Mouse (Mus musculus) limb, embryonic 13.5 days (tissue): ENCODE measurements around the gene Lpp. TPM values are rescaled to one million over a fixed set of nuclear protein-coding genes. Genes with fewer than 3 reads are reported as not detected.
"Not testable (repeated sequence)": the region's sequence is repeated elsewhere in the genome, so short reads cannot be mapped to it uniquely, and the experiment has no call there.

Experiments
- ATAC-seq: fragments of 200-750 bp; cut with Nextera tagmentation; 2 replicates; pipeline ENCODE4 v1.8.0; 2017; ENCODE audit warnings: low read depth, moderate number of reproducible peaks, moderate TSS enrichment; ENCODE audit not compliant: low FRiP score
- H3K27ac ChIP-seq: fragments of 300-500 bp; sonication (generic); 2 replicates; pipeline ENCODE4 v1.5.1; 2015; ENCODE audit warnings: inconsistent platforms, mild to moderate bottlenecking, moderate library complexity
- H3K27me3 ChIP-seq: fragments of 300-500 bp; sonication (generic); 2 replicates; pipeline ENCODE4 v1.6.1; 2015; ENCODE audit warnings: mild to moderate bottlenecking, inconsistent platforms
- H3K36me3 ChIP-seq: fragments of 300-500 bp; sonication (generic); 2 replicates; pipeline ENCODE4 v1.6.1; 2015; ENCODE audit warnings: inconsistent platforms, mild to moderate bottlenecking, moderate library complexity
- H3K4me1 ChIP-seq: fragments of 300-500 bp; sonication (generic); 2 replicates; pipeline ENCODE4 v1.6.1; 2015; ENCODE audit warnings: inconsistent platforms
- H3K4me2 ChIP-seq: fragments of 300-500 bp; sonication (generic); replicated peaks from 2 replicates; pipeline ENCODE4 v1.6.1; 2015; ENCODE audit warnings: inconsistent platforms, mild to moderate bottlenecking, moderate library complexity
- H3K4me3 ChIP-seq: fragments of 300-500 bp; sonication (generic); 2 replicates; pipeline ENCODE4 v1.5.1; 2015; ENCODE audit warnings: moderate library complexity, mild to moderate bottlenecking, inconsistent platforms
- H3K9ac ChIP-seq: fragments of 300-500 bp; sonication (generic); 2 replicates; pipeline ENCODE4 v1.6.1; 2015; ENCODE audit warnings: mild to moderate bottlenecking, inconsistent platforms
- H3K9me3 ChIP-seq: fragments of 300-500 bp; sonication (generic); 2 replicates; pipeline ENCODE4 v1.6.1; 2016; ENCODE audit warnings: inconsistent platforms
- WGBS: fragments of 180-500 bp; shearing (Covaris S2); methylation state at CpG from one replicate; pipeline ENCODE4 v1.1.7; 2015; 5-methylcytosine and 5-hydroxymethylcytosine counted together
- polyA plus RNA-seq: library from polyadenylated mRNA; unstranded; fragments of >200 nt; fragmentation: Nextera tagmentation; extraction: Ambion mirVana; gene quantifications from 2 replicates; pipeline ENCODE4 v1.2.1, GENCODE M21; 2015

Gene Lpp
- polyA plus RNA-seq, 1 experiment from 2014 or later, result 56.0 TPM

DNA sequence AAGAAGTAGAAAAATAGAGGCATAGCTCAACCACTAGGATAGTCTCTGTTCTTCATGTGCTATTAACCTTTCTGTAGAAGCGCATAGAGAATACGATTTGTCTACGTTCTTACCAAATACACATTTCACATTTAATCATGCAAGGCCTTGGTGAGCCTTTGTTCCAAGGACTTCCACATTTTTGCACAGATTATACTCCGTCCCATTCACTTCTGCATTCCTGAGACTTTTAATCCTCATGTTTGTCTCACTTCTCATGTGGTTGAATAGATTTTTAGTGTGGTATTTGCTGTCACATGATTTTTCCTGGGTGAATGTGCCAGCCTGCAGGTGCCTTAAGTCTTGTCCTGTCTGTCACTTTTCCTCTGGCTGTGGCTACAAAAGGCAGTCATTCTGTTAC is 586.1 kb downstream of the Lpp start:
- no peaks in the 10 kb centered on the region for H3K27me3 ChIP-seq
- WGBS, result 94% methylated on average over 4 of the region's 4 CpGs
- no peak for ATAC-seq

DNA sequence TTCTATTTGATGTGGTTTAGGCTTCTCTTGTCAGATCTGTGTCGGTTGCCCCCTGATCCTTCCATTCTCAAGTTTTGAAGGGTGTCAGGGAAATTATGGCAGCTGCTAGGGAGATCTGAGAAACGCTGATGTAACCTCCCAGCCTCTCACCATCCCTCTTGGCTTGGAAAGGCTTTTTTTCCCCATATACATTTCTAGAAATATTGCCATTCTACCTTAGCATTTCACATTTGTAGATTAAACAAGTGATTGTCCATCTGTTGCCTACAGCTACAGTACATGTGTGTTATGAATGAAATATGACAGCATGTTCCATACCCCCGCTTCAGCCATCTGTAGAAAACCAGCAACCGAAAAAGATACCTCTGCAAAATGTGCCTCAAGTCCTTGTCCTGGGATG is 589.5 kb downstream of the Lpp start:
- ATAC-seq, result no peak
- 70% methylated on average over 4 of the region's 4 CpGs for WGBS

More for the DNA sequence above, 586.1 kb downstream of the Lpp start:
- Histone ChIP-seq H3K9me3 (no peaks in the 10 kb centered on the region), H3K4me2 (no peak overlapping the region), H3K9ac (no peak overlapping the region), H3K36me3 (peaks cover 19% of the 10 kb centered on the region; the same call in 1 of the 2 replicates), H3K4me1 (no peaks in the 10 kb centered on the region), H3K4me3 (no peak overlapping the region), H3K27ac (no peak overlapping the region)

DNA sequence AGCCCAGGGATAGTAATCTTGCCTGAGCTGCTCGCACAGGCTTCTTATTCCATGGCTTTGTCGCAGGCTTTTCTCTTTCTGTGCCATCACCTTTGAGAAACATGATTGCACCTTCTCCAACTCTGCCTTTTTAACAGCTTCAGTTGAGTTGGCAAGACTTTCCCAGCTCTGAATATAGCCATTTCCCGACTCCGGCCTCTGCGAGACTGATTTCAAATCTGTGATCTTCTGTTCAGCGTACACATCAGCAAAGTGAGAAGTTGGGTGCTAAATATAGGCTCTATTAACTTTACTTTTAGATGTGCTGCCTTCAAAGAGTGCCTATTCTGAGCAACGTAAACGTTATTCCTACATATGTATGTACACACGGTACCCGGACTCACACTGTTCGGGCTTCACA is 597.0 kb downstream of the Lpp start:
- Histone ChIP-seq H3K27me3 (no peaks in the 10 kb centered on the region), H3K27ac (no peak overlapping the region), H3K9me3 (no peaks in the 10 kb centered on the region), H3K9ac (no peak overlapping the region), H3K4me2 (no peak overlapping the region), H3K4me3 (no peak overlapping the region), H3K36me3 (0 out of 2 replicates have a peak, but pooled peaks cover 2% of the 10 kb centered on the region), H3K4me1 (peaks cover 8% of the 10 kb centered on the region; the same call in 1 of the 2 replicates)
- ATAC-seq, result no peak
- WGBS, result 92% methylated on average over 11 of the region's 11 CpGs

More for the DNA sequence above, 589.5 kb downstream of the Lpp start:
- Histone ChIP-seq H3K4me2 (no peak overlapping the region), H3K9ac (no peak overlapping the region), H3K9me3 (no peaks in the 10 kb centered on the region), H3K27ac (no peak overlapping the region), H3K27me3 (no peaks in the 10 kb centered on the region), H3K4me1 (no peaks in the 10 kb centered on the region), H3K4me3 (no peak overlapping the region), H3K36me3 (peaks cover 22% of the 10 kb centered on the region; the same call in 1 of the 2 replicates)

DNA sequence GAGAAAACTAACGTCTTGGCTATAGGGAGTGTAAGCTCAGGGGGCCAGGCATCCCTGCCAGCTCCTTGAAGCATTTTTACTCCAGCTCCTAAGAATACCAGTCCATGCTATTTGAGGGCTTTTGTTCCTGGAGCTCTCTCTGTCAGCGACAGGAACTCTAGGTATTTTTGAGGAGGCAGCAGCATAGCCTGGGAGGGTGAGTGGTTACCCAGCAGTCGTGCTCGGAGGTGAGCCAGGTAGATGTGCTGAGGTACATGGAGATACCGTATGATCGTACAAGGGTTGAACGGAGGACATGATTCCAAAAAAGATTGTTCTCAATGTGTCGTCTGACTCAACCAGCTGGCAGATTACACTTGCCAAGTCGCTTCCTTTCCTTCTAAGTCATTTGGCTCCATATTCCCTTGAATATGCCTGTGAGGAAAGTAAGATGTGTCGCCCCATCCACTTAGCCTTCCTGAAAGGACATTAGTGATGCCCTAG is 597.8 kb downstream of the Lpp start:
- H3K4me1 ChIP-seq, result peaks cover 8% of the 10 kb centered on the region; the same call in 1 of the 2 replicates
- ATAC-seq, result no peak
- H3K4me2 ChIP-seq, result no peak overlapping the region
- no peaks in the 10 kb centered on the region for H3K9me3 ChIP-seq
- H3K36me3 ChIP-seq, result no peaks in the 10 kb centered on the region
- H3K9ac ChIP-seq, result no peak overlapping the region
- H3K27me3 ChIP-seq, result no peaks in the 10 kb centered on the region
- no peak overlapping the region for H3K4me3 ChIP-seq
- no peak overlapping the region for H3K27ac ChIP-seq
- WGBS, result 86% methylated on average over 10 of the region's 10 CpGs

DNA sequence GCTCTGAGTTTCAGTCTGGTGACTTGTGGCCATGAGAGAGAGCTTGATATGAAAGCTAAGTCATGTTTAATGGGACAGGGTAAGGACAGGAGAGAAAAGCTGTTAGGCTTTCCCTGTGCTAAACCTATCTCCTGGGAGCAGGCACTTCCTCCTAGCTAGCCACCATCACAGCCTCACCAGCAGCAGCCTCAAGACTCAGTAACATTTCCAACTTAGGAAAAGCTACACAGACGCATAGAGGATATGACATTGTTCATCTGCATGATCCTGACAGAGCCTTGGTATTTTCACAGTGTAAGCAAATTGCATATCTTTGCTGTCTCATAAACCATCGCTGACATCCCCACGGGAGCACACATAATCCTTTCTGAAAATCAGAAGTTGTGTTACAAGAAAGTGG is 598.7 kb downstream of the Lpp start:
- Histone ChIP-seq H3K4me2 (no peak overlapping the region), H3K9me3 (no peaks in the 10 kb centered on the region), H3K27ac (no peak overlapping the region), H3K27me3 (no peaks in the 10 kb centered on the region), H3K4me3 (no peak overlapping the region), H3K9ac (no peak overlapping the region), H3K36me3 (no peaks in the 10 kb centered on the region), H3K4me1 (peaks cover 8% of the 10 kb centered on the region; the same call in 1 of the 2 replicates)
- ATAC-seq, result no peak
- WGBS, result 70% methylated on average over 3 of the region's 3 CpGs

DNA sequence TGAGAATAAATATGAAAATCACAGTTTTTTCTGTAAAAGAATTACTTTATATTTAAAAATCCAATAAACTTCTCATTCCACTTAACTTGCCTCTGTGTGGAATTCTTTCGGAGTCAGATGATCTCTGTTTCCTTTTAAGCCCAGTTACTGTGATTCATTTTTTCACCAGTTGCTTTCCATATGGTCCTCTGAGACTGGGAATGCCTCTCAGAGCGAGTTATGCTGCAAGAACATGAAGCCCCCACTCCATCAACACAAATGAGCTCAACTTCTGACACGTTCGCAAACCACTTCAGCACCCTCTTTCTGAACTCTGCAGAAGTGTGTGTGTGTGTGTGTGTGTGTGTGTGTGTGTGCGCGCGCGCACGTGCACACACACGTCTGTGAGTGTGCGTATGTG is 599.2 kb downstream of the Lpp start:
- H3K4me1 ChIP-seq, result peaks cover 8% of the 10 kb centered on the region; the same call in 1 of the 2 replicates
- H3K9ac ChIP-seq, result no peak overlapping the region
- no peak overlapping the region; the same call in 1 of the 2 replicates for H3K27ac ChIP-seq
- no peaks in the 10 kb centered on the region for H3K27me3 ChIP-seq
- no peak for ATAC-seq
- no peak overlapping the region for H3K4me2 ChIP-seq
- WGBS, result 80% methylated on average over 11 of the region's 11 CpGs
- H3K9me3 ChIP-seq, result no peaks in the 10 kb centered on the region
- H3K4me3 ChIP-seq, result no peak overlapping the region
- no peaks in the 10 kb centered on the region for H3K36me3 ChIP-seq

DNA sequence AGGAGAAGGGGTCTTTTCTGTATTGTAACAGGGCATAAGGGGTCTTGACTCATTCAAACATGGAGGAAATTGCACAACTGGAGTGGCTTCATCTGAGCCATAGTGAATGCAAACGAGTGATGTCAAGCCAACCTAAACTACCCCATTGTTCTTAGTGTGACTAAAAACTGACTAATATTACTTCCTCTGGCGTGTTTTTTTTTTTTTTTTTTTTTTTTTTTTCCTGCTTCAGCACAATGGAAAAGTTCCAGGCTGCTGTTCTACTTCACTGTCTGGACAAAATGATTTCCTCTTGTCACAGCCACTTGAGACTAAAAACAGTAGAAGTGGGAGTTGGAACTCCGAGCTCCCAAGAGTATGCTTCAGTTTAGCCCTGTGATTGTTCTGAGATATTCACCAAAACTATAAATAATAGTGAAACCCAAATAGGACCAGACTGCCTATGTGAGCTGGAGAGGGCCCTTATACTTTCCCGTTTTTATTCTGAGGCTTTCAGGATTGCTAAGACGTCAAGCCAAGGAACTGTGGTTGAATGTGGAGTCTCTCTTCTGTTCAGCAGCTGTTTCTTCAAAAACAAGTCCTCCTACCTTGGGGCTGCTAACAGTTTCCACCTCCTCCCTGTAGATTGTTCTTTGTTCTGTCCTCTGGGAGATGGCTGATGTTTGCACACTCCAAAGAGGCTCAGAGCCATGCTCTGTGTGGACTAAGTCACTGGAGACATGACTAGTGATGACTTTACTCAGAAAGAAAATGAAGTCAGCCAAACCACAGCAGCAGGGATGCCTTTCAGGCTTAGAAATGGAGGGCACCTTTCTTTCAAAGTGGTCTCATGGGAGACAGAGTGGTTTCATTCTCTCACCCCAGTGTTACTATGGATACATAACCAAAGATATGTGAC is 617.9 kb downstream of the Lpp start:
- H3K4me3 ChIP-seq, result no peak overlapping the region
- no peaks in the 10 kb centered on the region for H3K36me3 ChIP-seq
- no peaks in the 10 kb centered on the region for H3K9me3 ChIP-seq
- no peaks in the 10 kb centered on the region for H3K27me3 ChIP-seq
- H3K4me2 ChIP-seq, result no peak overlapping the region
- H3K4me1 ChIP-seq, result no peaks in the 10 kb centered on the region
- H3K27ac ChIP-seq, result no peak overlapping the region
- ATAC-seq, result no peak
- H3K9ac ChIP-seq, result no peak overlapping the region
- WGBS, result 63% methylated on average over 5 of the region's 5 CpGs

DNA sequence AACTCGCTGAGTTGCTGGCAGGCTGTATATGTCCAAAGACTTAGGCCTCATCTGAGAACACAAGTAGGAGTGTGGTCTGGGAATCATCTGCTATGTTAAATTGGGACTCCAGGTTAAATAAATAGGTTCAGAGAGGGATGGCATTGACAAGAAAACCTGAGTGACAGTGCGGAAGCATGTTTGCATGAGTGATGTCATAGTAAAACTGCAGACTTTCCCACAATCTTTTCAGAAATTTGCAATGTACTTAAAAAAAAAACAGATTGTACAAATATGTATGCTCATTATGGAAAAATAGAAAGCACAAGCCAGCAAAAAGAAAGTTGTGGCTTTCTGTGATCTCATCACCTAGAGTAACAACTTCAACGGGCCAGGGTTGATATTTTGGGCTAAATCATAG is 619.6 kb downstream of the Lpp start:
- Histone ChIP-seq H3K4me3 (no peak overlapping the region), H3K9me3 (no peaks in the 10 kb centered on the region), H3K4me2 (no peak overlapping the region), H3K36me3 (no peaks in the 10 kb centered on the region), H3K27me3 (no peaks in the 10 kb centered on the region), H3K27ac (no peak overlapping the region), H3K9ac (no peak overlapping the region), H3K4me1 (no peaks in the 10 kb centered on the region)
- 81% methylated on average over 3 of the region's 3 CpGs for WGBS
- ATAC-seq, result no peak

DNA sequence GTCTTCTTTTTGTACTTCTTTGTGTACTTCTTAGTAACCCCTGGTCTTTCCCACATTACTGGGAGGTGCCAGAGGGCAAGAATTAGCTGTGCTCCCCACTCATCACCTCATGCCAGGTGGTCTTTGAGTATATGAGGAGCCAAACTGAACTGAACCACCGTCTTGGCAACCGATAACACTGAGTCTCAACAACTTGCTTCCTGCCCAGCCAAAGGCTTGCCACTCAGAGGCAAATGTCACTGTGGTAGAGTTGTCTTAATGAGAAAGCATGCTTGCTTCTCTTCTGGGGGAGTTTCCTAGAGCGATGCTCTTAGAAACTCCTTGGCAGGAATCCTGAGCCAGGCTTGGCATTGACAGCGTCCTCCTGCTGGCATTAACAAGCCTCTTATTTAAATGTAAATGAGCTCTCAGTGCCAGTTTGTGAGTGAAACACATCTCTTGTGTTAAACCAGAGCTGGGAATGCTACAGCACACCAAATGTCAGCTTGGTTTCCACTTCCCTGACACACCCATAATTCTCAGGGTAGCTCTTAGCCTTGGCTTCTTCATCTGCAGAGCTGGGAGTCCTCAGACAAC is 623.0 kb downstream of the Lpp start:
- no peaks in the 10 kb centered on the region for H3K36me3 ChIP-seq
- H3K4me1 ChIP-seq, result no peaks in the 10 kb centered on the region
- no peak overlapping the region for H3K27ac ChIP-seq
- no peak overlapping the region for H3K4me2 ChIP-seq
- no peak for ATAC-seq
- H3K4me3 ChIP-seq, result no peak overlapping the region
- H3K27me3 ChIP-seq, result no peaks in the 10 kb centered on the region
- H3K9me3 ChIP-seq, result no peaks in the 10 kb centered on the region
- no peak overlapping the region for H3K9ac ChIP-seq
- 73% methylated on average over 4 of the region's 4 CpGs for WGBS

DNA sequence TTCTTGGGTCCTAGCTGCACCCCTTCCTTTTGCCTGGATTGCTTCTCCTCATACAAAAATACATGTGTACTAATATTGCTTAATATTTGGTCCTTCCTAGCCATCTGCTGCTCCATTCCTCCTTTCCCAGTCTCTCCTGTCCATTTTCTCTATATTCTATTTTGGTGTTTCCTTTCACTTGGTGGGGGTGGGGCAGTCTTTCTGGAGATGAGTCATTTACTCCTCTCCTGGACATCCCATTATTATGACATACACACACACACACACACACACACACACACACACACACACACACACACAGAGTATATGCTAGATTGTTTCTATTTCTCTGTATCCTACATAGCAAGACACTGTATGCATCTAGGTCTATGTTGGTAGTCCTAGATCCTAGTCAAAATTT is 623.7 kb downstream of the Lpp start:
- H3K36me3 ChIP-seq, result no peaks in the 10 kb centered on the region
- no peak overlapping the region for H3K4me3 ChIP-seq
- no peak overlapping the region for H3K27ac ChIP-seq
- H3K9me3 ChIP-seq, result no peaks in the 10 kb centered on the region
- H3K4me2 ChIP-seq, result no peak overlapping the region
- H3K9ac ChIP-seq, result no peak overlapping the region
- no peak for ATAC-seq
- H3K27me3 ChIP-seq, result no peaks in the 10 kb centered on the region
- no peaks in the 10 kb centered on the region for H3K4me1 ChIP-seq

DNA sequence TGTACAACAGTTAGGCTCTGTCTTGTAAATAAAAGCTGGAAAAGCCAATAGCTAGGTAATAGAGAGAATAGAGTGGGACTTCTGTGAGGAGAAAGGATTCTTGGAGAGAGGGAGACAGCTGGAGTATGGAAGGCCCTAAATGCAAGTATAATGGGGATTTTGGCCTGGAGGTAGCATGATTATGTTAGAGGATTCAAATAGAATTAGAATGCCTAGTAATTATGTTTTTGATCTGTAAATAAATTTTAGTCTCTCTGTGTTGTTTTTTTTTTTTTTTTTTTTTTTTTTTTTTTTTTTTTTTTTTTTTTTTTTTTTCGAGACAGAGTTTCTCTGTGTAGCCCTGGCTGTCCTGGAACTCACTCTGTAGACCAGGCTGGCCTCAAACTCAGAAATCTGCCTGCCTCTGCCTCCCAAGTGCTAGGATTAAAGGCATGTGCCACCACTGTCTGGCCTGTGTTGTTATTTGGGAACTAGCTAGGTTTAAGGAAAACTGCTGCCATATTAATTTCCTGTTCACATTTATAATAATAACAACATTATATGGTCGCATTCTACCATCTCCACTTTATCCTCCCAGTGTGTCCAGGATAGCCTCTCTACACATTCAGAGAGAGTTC is 628.5 kb downstream of the Lpp start:
- not testable (repeated sequence) for H3K9me3 ChIP-seq, ATAC-seq, H3K4me3 ChIP-seq, H3K27me3 ChIP-seq, H3K27ac ChIP-seq, H3K36me3 ChIP-seq, H3K4me2 ChIP-seq, H3K9ac ChIP-seq, H3K4me1 ChIP-seq
- 68% methylated on average over 2 of the region's 2 CpGs for WGBS

DNA sequence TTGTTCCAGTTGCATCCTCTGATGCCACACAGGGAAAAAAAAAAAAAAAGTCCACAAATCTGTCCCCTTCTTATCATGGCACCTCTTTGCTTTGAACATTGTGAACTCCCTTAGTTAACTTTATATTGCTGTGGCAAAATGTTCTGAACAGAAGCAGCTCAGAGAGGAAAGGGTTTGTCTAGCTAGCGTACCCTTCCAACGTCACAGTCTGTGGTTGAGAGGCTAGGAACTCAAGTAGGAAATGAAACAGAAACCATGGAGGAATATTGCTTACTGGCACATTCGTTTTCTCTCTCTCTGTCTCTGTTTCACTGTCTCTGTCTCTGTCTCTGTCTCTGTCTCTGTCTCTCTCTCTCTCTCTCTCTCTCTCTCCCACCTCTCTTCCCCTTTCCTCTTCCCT is 631.3 kb downstream of the Lpp start:
- 83% methylated on average over 3 of the region's 3 CpGs for WGBS
- no peak overlapping the region for H3K4me2 ChIP-seq
- H3K9me3 ChIP-seq, result no peaks in the 10 kb centered on the region
- H3K4me1 ChIP-seq, result 0 out of 2 replicates have a peak, but pooled peaks cover 6% of the 10 kb centered on the region
- no peaks in the 10 kb centered on the region for H3K36me3 ChIP-seq
- H3K27me3 ChIP-seq, result no peaks in the 10 kb centered on the region
- no peak for ATAC-seq
- no peak overlapping the region for H3K9ac ChIP-seq
- no peak overlapping the region for H3K27ac ChIP-seq
- H3K4me3 ChIP-seq, result no peak overlapping the region
